Mouse (Mus musculus) natural killer cell, adult 2 months (primary cell): Measurements from ENCODE around the gene Susd6.

Source experiments
- DNase-seq, 2 experiments: peaks; one replicate each; pipeline ENCODE4 v3.0.0; 2022; ENCODE audit warnings: low spot score in 2 of 2

Susd6 gene

GRCm38 (mm10) chr12:80928881-80929280, 138.6 kb downstream of the Susd6 start:
- DNase-seq, result no peak

- DNase-seq, result no peak
These were observed 139.8 kb downstream of the Susd6 start for GRCm38 (mm10) chr12:80930141-80930540.
